Mouse (Mus musculus) embryonic stem cell, embryonic (primary cell): ENCODE data around the gene Irx2.

ENCODE experiments used
- CTCF ChIA-PET, 4 experiments: fragments of 300-600 bp in 2 of 4; fragments of 350-600 bp in 2 of 4; sonication (Branson Sonifier 250); formaldehyde crosslinking; loops; one replicate each; lab custom pipeline; 2022; ENCODE audit warnings: inconsistent platforms in 2 of 4; lab: Charles Lee
- POLR2A ChIA-PET, 4 experiments: fragments of 300-600 bp in 2 of 4; fragments of 350-600 bp in 2 of 4; sonication (Branson Sonifier 250); formaldehyde crosslinking; loops; one replicate each; lab custom pipeline; 2022; ENCODE audit warnings: antibody characterized with exemption in 4 of 4, inconsistent platforms in 1 of 4; lab: Charles Lee

The Irx2 gene

DNA sequence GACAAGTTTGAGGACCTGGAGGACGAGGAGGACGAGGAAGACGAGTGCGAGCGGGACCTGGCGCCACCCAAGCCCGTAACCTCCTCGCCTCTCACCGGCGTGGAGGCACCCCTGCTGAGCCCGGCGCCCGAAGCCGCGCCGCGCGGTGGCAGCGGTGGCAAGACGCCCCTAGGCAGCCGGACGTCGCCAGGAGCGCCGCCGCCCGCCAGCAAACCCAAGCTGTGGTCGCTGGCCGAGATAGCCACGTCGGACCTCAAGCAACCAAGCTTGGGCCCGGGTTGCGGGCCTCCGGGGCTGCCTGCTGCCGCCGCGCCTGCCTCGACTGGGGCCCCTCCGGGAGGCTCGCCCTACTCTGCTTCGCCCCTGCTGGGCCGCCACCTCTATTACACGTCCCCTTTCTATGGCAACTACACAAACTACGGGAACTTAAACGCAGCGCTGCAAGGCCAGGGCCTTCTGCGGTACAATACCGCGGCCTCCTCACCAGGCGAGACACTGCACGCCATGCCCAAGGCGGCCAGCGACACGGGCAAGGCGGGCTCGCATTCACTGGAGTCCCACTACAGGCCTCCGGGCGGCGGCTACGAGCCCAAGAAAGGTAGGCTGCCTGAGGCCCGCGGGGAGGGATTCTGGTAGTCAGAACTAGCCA, 2.9 kb downstream of the Irx2 start:
- CTCF ChIA-PET: no interaction called here
- POLR2A ChIA-PET: no interaction called here

DNA sequence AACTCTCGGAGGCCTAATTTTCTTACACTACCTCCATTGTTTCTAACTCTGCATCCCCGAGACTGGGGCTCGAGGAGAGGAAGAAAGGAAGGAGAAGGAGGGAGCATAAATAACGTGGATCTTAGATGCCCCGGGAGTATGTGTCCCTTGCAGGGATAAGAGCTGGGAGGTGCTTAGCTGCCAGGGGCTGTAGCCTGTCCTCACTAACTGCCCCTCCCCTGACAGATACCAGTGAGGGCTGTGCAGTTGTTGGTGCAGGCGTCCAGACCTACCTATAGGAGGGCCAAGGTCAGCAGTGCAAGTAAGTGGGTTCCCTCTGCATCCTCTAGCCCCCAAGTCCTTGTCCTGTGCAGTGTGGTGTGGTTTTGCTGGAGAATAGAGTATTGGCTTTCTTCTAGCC, 3.7 kb downstream of the Irx2 start:
- POLR2A ChIA-PET: no interaction called here
- CTCF ChIA-PET: no interaction called here

DNA sequence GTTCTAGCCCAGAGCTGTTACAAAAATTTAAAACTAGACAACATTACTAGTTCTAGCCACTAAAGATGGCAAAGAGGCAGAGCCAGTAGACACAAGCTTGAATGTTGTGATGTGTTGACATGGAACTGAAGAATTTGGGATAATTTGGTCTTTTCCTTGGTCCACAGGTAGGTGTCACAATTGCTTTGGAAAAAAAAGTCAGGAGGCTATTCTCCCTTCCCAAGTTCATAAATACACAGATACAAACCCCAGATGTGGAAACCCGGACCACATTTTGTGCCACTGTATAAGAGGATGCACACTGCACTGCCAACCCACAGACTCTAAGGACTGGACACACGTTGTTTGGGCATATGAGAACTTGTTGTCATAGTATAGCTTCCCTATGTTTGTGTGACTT, 4.5 kb downstream of the Irx2 start:
- ChIA-PET CTCF (no interaction called here), POLR2A (no interaction called here)

DNA sequence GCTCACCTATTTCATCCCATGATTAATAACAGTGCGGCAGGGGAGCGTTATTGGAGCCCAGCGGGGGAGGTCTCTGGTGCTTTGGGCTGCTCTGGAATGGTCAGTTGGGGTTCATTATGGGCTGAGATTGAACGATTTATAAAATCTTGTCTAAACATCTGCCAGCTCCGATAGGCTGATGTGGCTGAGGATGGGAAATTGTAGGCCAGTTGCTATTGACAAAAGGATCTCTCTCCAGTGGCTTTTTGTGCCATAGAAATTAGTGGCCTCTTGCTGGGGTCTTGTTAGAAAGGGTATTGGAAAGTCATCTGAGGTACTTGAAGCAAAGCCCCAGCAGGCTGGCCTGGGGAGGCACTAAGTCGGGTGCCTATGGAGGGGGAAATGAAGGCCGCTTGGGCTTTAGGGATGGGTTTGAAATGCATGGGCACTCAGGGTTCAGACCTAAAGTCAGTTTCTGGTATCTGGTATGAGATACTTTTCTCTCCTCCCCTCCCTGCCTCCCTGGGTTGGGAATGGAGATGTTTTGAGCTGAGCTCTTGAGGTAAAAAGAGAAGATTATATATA, 6.2 kb downstream of the Irx2 start:
- POLR2A ChIA-PET: no interaction called here
- CTCF ChIA-PET: no interaction called here

DNA sequence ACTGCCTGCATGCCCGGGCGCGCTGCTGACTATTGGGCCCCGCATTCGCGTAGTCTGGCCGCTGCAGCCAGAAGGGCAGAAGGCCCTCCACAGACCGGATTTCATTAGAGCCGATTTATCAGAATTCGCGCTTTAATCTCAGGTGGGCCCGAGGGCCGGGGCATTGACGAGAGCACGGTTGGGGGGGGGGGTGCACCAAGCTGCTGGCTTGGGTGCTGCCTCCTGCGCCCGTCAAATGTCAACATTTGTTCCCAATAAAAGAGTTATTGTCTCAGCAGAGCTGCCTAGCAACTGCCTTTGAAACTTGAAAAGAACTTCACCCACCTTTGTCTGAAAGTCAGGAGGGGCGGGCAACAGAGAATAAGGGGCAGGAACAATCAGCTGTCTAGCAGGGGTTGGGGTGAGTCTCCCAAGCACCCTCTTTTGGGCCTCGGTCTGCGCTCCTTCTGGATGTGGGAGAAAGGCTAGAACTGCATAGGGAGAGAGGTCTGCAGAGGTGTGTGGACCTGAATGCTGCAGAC, 7.8 kb downstream of the Irx2 start:
- CTCF ChIA-PET: interaction anchor here in 2 of 4 experiments (0.7 kb wide), 2 partner anchors 120 to 523 kb away, joined by 3 read pairs; no protein-coding TSS in a partner anchor
- POLR2A ChIA-PET: interaction anchor here in 1 of 4 experiments (0.6 kb wide), 1 partner anchor 308 kb away, joined by 4 read pairs; no protein-coding TSS in a partner anchor

DNA sequence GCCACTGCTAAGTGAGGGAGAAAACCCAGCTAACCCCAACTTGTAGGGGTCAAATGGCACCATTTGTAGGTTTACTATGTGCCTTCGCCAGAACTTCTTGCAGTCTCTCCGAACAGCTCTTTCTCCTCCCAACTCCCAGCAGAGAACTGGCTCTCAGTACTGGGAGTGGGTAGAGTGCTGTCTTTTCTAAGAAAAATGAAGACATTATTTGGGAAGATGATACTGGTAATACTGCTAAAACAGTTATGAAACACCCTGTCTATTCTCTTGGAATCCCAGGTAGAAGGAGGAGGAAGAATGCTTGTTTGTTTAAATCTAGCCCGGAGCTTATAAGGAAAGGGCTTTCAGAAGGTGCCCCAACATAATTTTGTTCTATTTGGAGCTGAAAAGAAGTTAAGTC, 8.9 kb downstream of the Irx2 start:
- ChIA-PET POLR2A (interaction anchor here in 3 of 4 experiments (2.4 to 4.2 kb wide), 3 partner anchors 8 to 9 kb away, joined by 6 to 33 read pairs (median 27); partner anchors contain the start of gene Irx2 (in 3 of the 3)), CTCF (interaction anchor here in 1 of 4 experiments (0.9 to 2.7 kb wide), 2 partner anchors 9 to 10 kb away, joined by 3 to 12 read pairs; partner anchors contain the start of gene Irx2)

DNA sequence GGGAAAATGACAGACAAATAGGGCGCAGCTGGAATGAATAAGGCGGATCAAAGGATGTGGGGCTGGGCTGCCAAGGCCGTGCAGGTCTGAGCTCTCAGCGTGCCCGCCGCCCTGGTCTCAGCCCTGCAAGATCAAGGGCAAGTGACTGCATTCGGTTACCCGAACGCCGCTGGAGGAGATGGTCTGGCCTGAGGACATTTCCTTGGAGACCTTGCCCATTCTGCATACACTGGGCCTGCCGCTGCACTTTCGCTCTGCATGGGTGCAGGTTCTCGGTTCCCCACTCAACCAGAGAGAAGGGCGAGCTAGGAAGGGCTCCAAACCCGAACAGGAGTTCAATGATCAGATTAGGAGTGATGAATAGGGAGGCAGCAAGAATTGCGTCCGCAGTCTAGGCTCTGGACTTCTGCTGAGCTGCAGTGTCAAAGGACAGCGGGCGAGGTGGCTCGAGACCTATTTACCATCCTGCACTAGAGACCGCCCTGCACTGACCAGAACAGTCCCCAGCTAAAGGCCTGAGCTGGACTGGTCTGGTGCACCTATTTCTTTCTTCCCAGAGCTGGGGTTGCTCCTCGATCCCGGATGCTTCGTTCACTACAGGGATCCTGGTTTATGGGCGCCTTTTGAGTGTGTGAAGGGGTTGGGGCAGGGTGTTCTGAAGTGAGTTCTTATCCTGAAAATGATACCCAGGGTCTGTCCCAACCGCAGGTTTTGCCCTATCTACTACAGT, 9.9 kb downstream of the Irx2 start:
- POLR2A ChIA-PET: interaction anchor here (0.6 to 4.2 kb wide), 7 partner anchors 9 to 393 kb away, joined by 3 to 33 read pairs (median 6); partner anchors contain the start of gene Irx2 (in 3 of the 4)
- CTCF ChIA-PET: interaction anchor here in 3 of 4 experiments (0.5 to 2.9 kb wide), 9 partner anchors 9 to 864 kb away, joined by 3 to 18 read pairs (median 4); partner anchors contain the start of gene Irx2 (in 2 of the 3)

GRCm38 (mm10) chr13:72639441-72640130, 11.0 kb downstream of the Irx2 start:
- POLR2A ChIA-PET: interaction anchor here (0.6 to 4.2 kb wide), 10 partner anchors 10 to 723 kb away, joined by 3 to 33 read pairs (median 4); partner anchors contain the start of gene Irx2 (in 3 of the 4)
- CTCF ChIA-PET: interaction anchor here (0.6 to 2.9 kb wide), 22 partner anchors 10 to 1458 kb away, joined by 3 to 18 read pairs (median 4); partner anchors contain the start of gene Irx2 (in 2 of the 4)

DNA sequence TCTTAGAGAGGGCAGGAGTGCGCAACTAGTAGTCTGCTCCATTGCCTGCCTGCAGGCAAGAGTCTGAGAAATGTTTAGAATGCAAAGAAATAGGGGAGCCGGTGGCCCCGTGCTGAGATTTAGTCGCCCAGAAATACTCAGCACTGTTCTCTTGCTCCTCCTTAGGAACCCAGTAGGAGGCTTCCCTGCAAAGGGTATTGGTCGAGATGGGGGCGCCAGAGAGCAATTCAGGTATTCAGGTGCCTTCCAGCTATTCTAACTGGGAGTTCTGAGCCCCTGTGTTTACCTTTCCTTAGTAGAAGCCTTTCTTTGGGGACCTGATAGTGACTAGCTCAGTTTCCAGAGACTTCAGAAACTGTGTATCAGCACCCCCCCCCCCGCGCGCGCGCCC, 11.5 kb downstream of the Irx2 start:
- ChIA-PET CTCF (interaction anchor here (0.6 to 2.9 kb wide), 17 partner anchors 11 to 1457 kb away, joined by 3 to 18 read pairs (median 3); partner anchors contain the start of gene Irx2 (in 2 of the 4)), POLR2A (interaction anchor here (0.7 to 4.2 kb wide), 6 partner anchors 11 to 723 kb away, joined by 3 to 33 read pairs (median 5); partner anchors contain the start of gene Irx2 (in 3 of the 4))

DNA sequence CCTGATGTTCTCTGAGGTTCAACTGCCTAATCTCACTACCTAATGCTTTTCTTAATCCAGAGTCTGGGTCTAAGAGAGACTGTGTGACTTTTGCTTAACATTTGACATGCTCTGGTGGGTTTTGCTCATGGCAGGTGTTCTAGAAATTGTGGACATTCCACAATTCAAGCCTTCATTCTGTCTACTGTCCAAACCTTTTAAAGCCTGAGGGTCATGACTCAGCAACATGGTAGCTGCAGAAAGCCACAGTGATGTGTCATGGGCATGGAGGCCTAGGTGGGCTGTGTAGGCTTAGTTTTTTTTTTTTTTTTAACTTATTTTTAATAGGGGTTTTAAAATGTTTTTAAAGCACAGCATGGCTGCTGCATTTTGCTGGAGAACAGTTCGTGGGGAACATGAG, 27.8 kb downstream of the Irx2 start:
- ChIA-PET POLR2A (no interaction called here), CTCF (no interaction called here)

GRCm38 (mm10) chr13:72675826-72676225, 47.2 kb downstream of the Irx2 start:
- ChIA-PET POLR2A (no interaction called here), CTCF (no interaction called here)
